Mouse (Mus musculus): ENCODE results near the gene Selenoi. TPM values are rescaled to one million over a fixed set of nuclear protein-coding genes. Genes with fewer than 3 reads are reported as not detected.

Gene Selenoi
- polyA plus RNA-seq, 1 experiment from 2014 or later = 23.3 TPM

GRCm38 (mm10) chr5:30243741-30244140 lies 11.4 kb downstream of the Selenoi start:
- no peak for DNase-seq (ENCODE audit: low spot score)
- H3K4me3 ChIP-seq = no peak overlapping the region
- 36% methylated on average over 9 of the region's 9 CpGs for WGBS
- H3K9me3 ChIP-seq = no peaks in the 10 kb centered on the region
- no peak overlapping the region for H3K27ac ChIP-seq
- H3K27me3 ChIP-seq (ENCODE audit: insufficient read depth, poor library complexity, severe bottlenecking) = no peaks in the 10 kb centered on the region
- H3K4me1 ChIP-seq = peaks cover 33% of the 10 kb centered on the region
- H3K36me3 ChIP-seq = peaks cover 13% of the 10 kb centered on the region

- WGBS = 90% methylated on average over 9 of the region's 9 CpGs
- Histone ChIP-seq H3K4me3 (no peak overlapping the region), H3K27me3 (ENCODE audit: insufficient read depth, poor library complexity, severe bottlenecking) (no peaks in the 10 kb centered on the region), H3K9me3 (no peaks in the 10 kb centered on the region), H3K4me1 (peaks cover 33% of the 10 kb centered on the region), H3K36me3 (peaks cover 24% of the 10 kb centered on the region), H3K27ac (no peak overlapping the region)
- no peak for DNase-seq (ENCODE audit: low spot score)
Measured at GRCm38 (mm10) chr5:30245861-30246416, 13.6 kb downstream of the Selenoi start.

GRCm38 (mm10) chr5:30247666-30248065 lies 15.3 kb downstream of the Selenoi start:
- DNase-seq (ENCODE audit: low spot score) = no peak
- Histone ChIP-seq H3K4me1 (peaks cover 23% of the 10 kb centered on the region), H3K9me3 (no peaks in the 10 kb centered on the region), H3K36me3 (peaks cover 32% of the 10 kb centered on the region), H3K27ac (no peak overlapping the region), H3K4me3 (no peak overlapping the region), H3K27me3 (ENCODE audit: insufficient read depth, poor library complexity, severe bottlenecking) (no peaks in the 10 kb centered on the region)
- WGBS = 100% methylated on average over 1 of the region's 1 CpGs

- H3K4me1 ChIP-seq = 0 out of 2 replicates have a peak, but pooled peaks cover 4% of the 10 kb centered on the region
- H3K27me3 ChIP-seq (ENCODE audit: insufficient read depth, poor library complexity, severe bottlenecking) = no peaks in the 10 kb centered on the region
- no peaks in the 10 kb centered on the region for H3K9me3 ChIP-seq
- no peak overlapping the region for H3K4me3 ChIP-seq
- peaks cover 73% of the 10 kb centered on the region for H3K36me3 ChIP-seq
- H3K27ac ChIP-seq = no peak overlapping the region
- 78% methylated on average over 12 of the region's 12 CpGs for WGBS
- no peak for DNase-seq (ENCODE audit: low spot score)
Measured at GRCm38 (mm10) chr5:30255567-30256354, 23.4 kb downstream of the Selenoi start.

GRCm38 (mm10) chr5:30258776-30259175 lies 26.4 kb downstream of the Selenoi start:
- Histone ChIP-seq H3K27me3 (ENCODE audit: insufficient read depth, poor library complexity, severe bottlenecking) (no peaks in the 10 kb centered on the region), H3K9me3 (no peaks in the 10 kb centered on the region), H3K4me3 (no peak overlapping the region), H3K36me3 (peaks cover 69% of the 10 kb centered on the region), H3K4me1 (no peaks in the 10 kb centered on the region), H3K27ac (no peak overlapping the region)
- no peak for DNase-seq (ENCODE audit: low spot score)
- 88% methylated on average over 7 of the region's 7 CpGs for WGBS

- Histone ChIP-seq H3K36me3 (peaks cover 23% of the 10 kb centered on the region), H3K27ac (no peak overlapping the region), H3K27me3 (ENCODE audit: insufficient read depth, poor library complexity, severe bottlenecking) (no peaks in the 10 kb centered on the region), H3K4me3 (no peak overlapping the region), H3K4me1 (no peaks in the 10 kb centered on the region), H3K9me3 (no peaks in the 10 kb centered on the region)
- 78% methylated on average over 11 of the region's 11 CpGs for WGBS
- DNase-seq (ENCODE audit: low spot score) = no peak
Measured at GRCm38 (mm10) chr5:30270571-30271190, 38.3 kb downstream of the Selenoi start.

GRCm38 (mm10) chr5:30271599-30272281 lies 39.4 kb downstream of the Selenoi start:
- Histone ChIP-seq H3K27ac (no peak overlapping the region), H3K36me3 (peaks cover 13% of the 10 kb centered on the region), H3K4me1 (no peaks in the 10 kb centered on the region), H3K9me3 (no peaks in the 10 kb centered on the region), H3K27me3 (ENCODE audit: insufficient read depth, poor library complexity, severe bottlenecking) (no peaks in the 10 kb centered on the region), H3K4me3 (no peak overlapping the region)
- DNase-seq (ENCODE audit: low spot score) = no peak
- 87% methylated on average over 11 of the region's 11 CpGs for WGBS

GRCm38 (mm10) chr5:30276361-30276760 lies 44.0 kb downstream of the Selenoi start:
- 87% methylated on average over 2 of the region's 2 CpGs for WGBS
- H3K27ac ChIP-seq = no peak overlapping the region
- H3K36me3 ChIP-seq = no peaks in the 10 kb centered on the region
- DNase-seq (ENCODE audit: low spot score) = no peak
- no peaks in the 10 kb centered on the region for H3K27me3 ChIP-seq (ENCODE audit: insufficient read depth, poor library complexity, severe bottlenecking)
- no peak overlapping the region for H3K4me3 ChIP-seq
- H3K4me1 ChIP-seq = peaks cover 5% of the 10 kb centered on the region
- H3K9me3 ChIP-seq = no peaks in the 10 kb centered on the region

- Histone ChIP-seq H3K36me3 (no peaks in the 10 kb centered on the region), H3K9me3 (no peaks in the 10 kb centered on the region), H3K4me3 (no peak overlapping the region), H3K27me3 (ENCODE audit: insufficient read depth, poor library complexity, severe bottlenecking) (peaks cover 4% of the 10 kb centered on the region; the same call in 1 of the 2 replicates), H3K4me1 (peaks cover 7% of the 10 kb centered on the region), H3K27ac (no peak overlapping the region)
- no peak for DNase-seq (ENCODE audit: low spot score)
- 57% methylated on average over 3 of the region's 3 CpGs for WGBS
Measured at GRCm38 (mm10) chr5:30278952-30279351, 46.6 kb downstream of the Selenoi start.

GRCm38 (mm10) chr5:30279446-30279845 lies 47.1 kb downstream of the Selenoi start:
- H3K4me1 ChIP-seq = peaks cover 7% of the 10 kb centered on the region
- no peak overlapping the region for H3K4me3 ChIP-seq
- 80% methylated on average over 4 of the region's 4 CpGs for WGBS
- no peaks in the 10 kb centered on the region for H3K36me3 ChIP-seq
- no peak for DNase-seq (ENCODE audit: low spot score)
- no peaks in the 10 kb centered on the region for H3K9me3 ChIP-seq
- H3K27ac ChIP-seq = no peak overlapping the region
- peaks cover 4% of the 10 kb centered on the region; the same call in 1 of the 2 replicates for H3K27me3 ChIP-seq (ENCODE audit: insufficient read depth, poor library complexity, severe bottlenecking)

- H3K36me3 ChIP-seq = no peaks in the 10 kb centered on the region
- H3K9me3 ChIP-seq = peaks cover 5% of the 10 kb centered on the region; the same call in 1 of the 2 replicates
- H3K27ac ChIP-seq = no peak overlapping the region
- peak overlapping the region; percentile 59 for H3K4me3 ChIP-seq
- peaks cover 4% of the 10 kb centered on the region; the same call in 1 of the 2 replicates for H3K27me3 ChIP-seq (ENCODE audit: insufficient read depth, poor library complexity, severe bottlenecking)
- 32% methylated on average over 9 of the region's 9 CpGs for whole genome bisulfite sequencing
- no peak for DNase-seq (ENCODE audit: low spot score)
- H3K4me1 ChIP-seq = peaks cover 7% of the 10 kb centered on the region
Measured at GRCm38 (mm10) chr5:30280864-30281263, 48.5 kb downstream of the Selenoi start.

GRCm38 (mm10) chr5:30281291-30281732 lies 48.9 kb downstream of the Selenoi start, which contains the start of gene Drc1:
Gene Drc1 (plus strand): TSS chr5:30281388.
- peak; percentile 84 for DNase-seq (ENCODE audit: low spot score)
- H3K36me3 ChIP-seq = no peaks in the 10 kb centered on the region
- peak within 1 kb of the TSS; percentile 59 for H3K4me3 ChIP-seq
- H3K27me3 ChIP-seq (ENCODE audit: insufficient read depth, poor library complexity, severe bottlenecking) = peaks cover 4% of the 10 kb centered on the region; the same call in 1 of the 2 replicates
- 0 out of 2 replicates have a peak within 1 kb of the TSS, but pooled peaks have one; percentile 42 for H3K27ac ChIP-seq
- peaks cover 5% of the 10 kb centered on the region; the same call in 1 of the 2 replicates for H3K9me3 ChIP-seq
- H3K4me1 ChIP-seq = peaks cover 7% of the 10 kb centered on the region
- 8% methylated on average over 26 of the region's 26 CpGs for WGBS
